Mouse (Mus musculus) liver, adult 2 months (tissue): ENCODE measurements at regions not wholly inside any gene's neighbourhood (a gene's known extent, or its start where the extent isn't known, plus 50 kb on each side); places are given as distances from the start of the nearest gene placed in this dataset.
A peak's percentile ranks its signal among the peaks of the same experiment; 100 is the strongest.

Source experiments
- DNase-seq: peaks from one replicate; pipeline ENCODE4 v3.0.0-alpha.2; 2011; ENCODE audit warnings: low read depth, low spot score; ENCODE audit errors: extremely low read depth
- H3K27ac ChIP-seq: fragments of 200-500 bp; replicated peaks from 2 replicates; pipeline ENCODE4 v1.5.1; 2012; ENCODE audit warnings: low read depth, mild to moderate bottlenecking, control low read depth, inconsistent platforms, low read length; ENCODE audit not compliant: insufficient read depth
- H3K27me3 ChIP-seq: fragments of 200-500 bp; 2 replicates; pipeline ENCODE4 v1.6.1; 2012; ENCODE audit warnings: mild to moderate bottlenecking, moderate library complexity, low read length, inconsistent platforms; ENCODE audit not compliant: control insufficient read depth, insufficient read depth
- H3K36me3 ChIP-seq: fragments of 200-500 bp; 2 replicates; pipeline ENCODE4 v1.6.1; 2012; ENCODE audit warnings: low read length, inconsistent platforms; ENCODE audit not compliant: control insufficient read depth, insufficient read depth
- H3K4me1 ChIP-seq: fragments of 200-500 bp; 2 replicates; pipeline ENCODE4 v1.6.1; 2011; ENCODE audit warnings: low read length; ENCODE audit not compliant: control insufficient read depth, insufficient read depth
- H3K4me3 ChIP-seq: fragments of 200-500 bp; 2 replicates; pipeline ENCODE4 v1.5.1; 2011; ENCODE audit warnings: low read depth, mild to moderate bottlenecking, control low read depth, low read length, moderate library complexity; ENCODE audit not compliant: insufficient read depth
- H3K79me2 ChIP-seq: fragments of 200-500 bp; 2 replicates; pipeline ENCODE4 v1.6.1; 2012; ENCODE audit warnings: inconsistent platforms, mild to moderate bottlenecking, low read length, moderate library complexity; ENCODE audit not compliant: control insufficient read depth, insufficient read depth
- H3K9ac ChIP-seq: fragments of 200-500 bp; 2 replicates; pipeline ENCODE4 v1.6.1; 2012; ENCODE audit warnings: low read depth, mild to moderate bottlenecking, control low read depth, inconsistent platforms, low read length
- CTCF ChIP-seq: fragments of 200-500 bp; IDR thresholded peaks from 2 replicates; pipeline ENCODE4 v1.5.1; 2011; ENCODE audit warnings: low read depth, low read length, control low read depth
- POLR2A ChIP-seq: fragments of 200-500 bp; IDR thresholded peaks from 2 replicates; pipeline ENCODE4 v1.6.1; 2011; ENCODE audit warnings: low read length, control low read depth; ENCODE audit not compliant: insufficient read depth; ENCODE audit errors: extremely low read depth
- WGBS: fragments of 180-500 bp; shearing (Covaris S2); methylation state at CpG from one replicate; pipeline ENCODE4 v1.1.7; 2018; 5-methylcytosine and 5-hydroxymethylcytosine counted together

DNA sequence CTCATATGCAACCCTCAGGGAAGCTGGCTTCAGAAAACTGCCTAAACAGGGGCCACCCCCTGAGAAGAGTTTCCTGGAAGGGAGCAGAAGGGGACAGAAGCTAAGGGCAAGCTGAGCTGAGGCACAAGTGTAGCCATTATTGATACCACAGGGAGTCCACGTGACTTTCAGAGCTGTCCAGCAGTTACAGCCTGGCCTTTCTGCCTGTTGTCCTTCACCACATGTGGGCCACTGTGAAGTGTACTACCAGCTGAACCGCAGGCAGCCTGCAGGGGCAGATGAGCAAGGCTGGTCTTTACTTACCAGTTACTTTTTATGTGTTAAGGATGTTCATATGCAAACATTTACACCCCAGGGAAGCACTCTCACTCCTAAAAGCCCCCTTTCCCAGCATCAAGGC, 85.2 kb upstream of the Ube2e1 start:
- no peaks in the 10 kb centered on the region for H3K79me2 ChIP-seq
- TF ChIP-seq CTCF: no peak
- no peak for TF ChIP-seq POLR2A
- H3K4me3 ChIP-seq: no peak overlapping the region
- no peaks in the 10 kb centered on the region for H3K36me3 ChIP-seq
- DNase-seq: no peak
- WGBS: 36% methylated on average over 2 of the region's 2 CpGs
- no peaks in the 10 kb centered on the region for H3K27me3 ChIP-seq
- H3K9ac ChIP-seq: no peak overlapping the region
- no peak overlapping the region for H3K27ac ChIP-seq
- H3K4me1 ChIP-seq: peaks cover 3% of the 10 kb centered on the region

DNA sequence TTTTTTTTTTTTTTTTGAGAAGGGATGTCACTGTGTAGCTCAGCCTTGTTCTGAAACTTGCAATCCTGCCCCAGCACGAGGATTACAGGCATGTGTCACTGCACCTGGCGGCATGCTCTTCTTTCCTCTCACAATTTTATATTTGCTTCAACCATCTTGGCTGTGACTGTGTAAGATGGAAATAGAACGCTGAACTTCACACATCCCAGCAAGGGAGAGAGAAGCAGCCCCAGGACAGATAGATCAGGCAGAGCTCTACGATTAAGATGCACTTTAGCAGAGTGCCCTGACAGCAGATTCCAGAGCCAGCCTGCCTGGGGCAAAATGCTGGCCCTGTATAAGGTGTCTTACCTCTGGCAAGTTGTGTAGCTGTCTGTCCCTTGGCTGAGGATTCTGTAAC, 84.7 kb upstream of the Ube2e1 start:
- no peaks in the 10 kb centered on the region for H3K27me3 ChIP-seq
- H3K27ac ChIP-seq: no peak overlapping the region
- H3K4me1 ChIP-seq: peaks cover 3% of the 10 kb centered on the region
- no peaks in the 10 kb centered on the region for H3K36me3 ChIP-seq
- no peak for DNase-seq
- no peaks in the 10 kb centered on the region for H3K79me2 ChIP-seq
- TF ChIP-seq POLR2A (no peak), CTCF (no peak)
- 78% methylated on average over 4 of the region's 4 CpGs for WGBS
- no peak overlapping the region for H3K9ac ChIP-seq
- H3K4me3 ChIP-seq: no peak overlapping the region

DNA sequence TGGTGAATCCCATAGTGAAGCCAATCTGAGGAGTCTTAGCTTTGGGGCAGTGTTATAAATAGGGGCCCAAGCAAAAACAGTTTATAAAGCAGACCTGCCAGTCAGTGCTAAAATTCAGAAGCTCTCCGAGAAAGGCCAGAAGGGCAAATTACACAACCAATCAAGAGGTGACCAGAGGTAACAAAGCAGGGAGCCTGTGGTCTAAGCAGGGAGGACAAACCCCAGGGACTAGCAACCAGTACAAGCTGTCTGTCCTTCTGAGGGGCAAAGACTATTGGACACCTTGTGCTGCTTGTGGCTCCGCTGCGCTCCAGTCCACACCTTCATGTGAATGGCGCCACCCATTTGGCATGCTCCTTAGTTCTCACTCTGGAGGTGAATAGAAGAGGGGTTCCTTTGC, 67.3 kb upstream of the Ube2e1 start:
- 43% methylated on average over 4 of the region's 4 CpGs for WGBS
- H3K27ac ChIP-seq: peak overlapping the region; percentile 33
- H3K36me3 ChIP-seq: no peaks in the 10 kb centered on the region
- no peaks in the 10 kb centered on the region for H3K79me2 ChIP-seq
- no peak overlapping the region for H3K4me3 ChIP-seq
- DNase-seq: peak; percentile 91
- peaks cover 8% of the 10 kb centered on the region for H3K4me1 ChIP-seq
- H3K9ac ChIP-seq: no peak overlapping the region
- H3K27me3 ChIP-seq: no peaks in the 10 kb centered on the region
- no peak for TF ChIP-seq CTCF
- TF ChIP-seq POLR2A: no peak

DNA sequence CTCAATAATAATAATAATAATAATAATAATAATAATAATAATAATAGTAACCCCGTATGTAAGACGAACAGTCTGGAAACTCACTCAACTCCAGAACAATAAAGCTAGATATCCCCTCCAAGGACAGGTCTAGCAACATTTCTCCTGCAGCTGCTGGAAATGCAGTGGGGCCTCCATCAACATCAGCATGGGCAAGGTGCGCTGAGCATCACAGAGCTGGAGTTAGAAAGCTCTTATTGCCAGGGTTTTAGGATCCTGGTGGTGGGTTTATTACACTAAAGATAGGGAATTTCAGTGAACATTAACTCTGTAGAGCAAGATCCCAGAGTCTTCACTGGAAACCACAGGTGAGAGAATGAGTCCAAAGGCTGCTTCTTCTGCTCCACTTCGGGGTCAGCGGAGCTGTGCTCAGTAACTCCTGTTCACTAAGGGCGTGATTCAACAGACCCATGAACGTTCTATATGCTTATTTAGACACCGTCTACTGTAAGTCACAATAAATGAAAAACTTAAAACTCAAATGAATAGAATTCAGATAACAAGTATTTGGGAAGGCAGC, 64.6 kb upstream of the Ube2e1 start:
- Histone ChIP-seq H3K4me3 (no peak overlapping the region), H3K9ac (no peak overlapping the region), H3K27me3 (no peaks in the 10 kb centered on the region), H3K4me1 (peaks cover 8% of the 10 kb centered on the region), H3K27ac (no peak overlapping the region), H3K36me3 (no peaks in the 10 kb centered on the region), H3K79me2 (no peaks in the 10 kb centered on the region)
- no peak for TF ChIP-seq POLR2A
- no peak for TF ChIP-seq CTCF
- no peak for DNase-seq
- 92% methylated on average over 8 of the region's 8 CpGs for WGBS

DNA sequence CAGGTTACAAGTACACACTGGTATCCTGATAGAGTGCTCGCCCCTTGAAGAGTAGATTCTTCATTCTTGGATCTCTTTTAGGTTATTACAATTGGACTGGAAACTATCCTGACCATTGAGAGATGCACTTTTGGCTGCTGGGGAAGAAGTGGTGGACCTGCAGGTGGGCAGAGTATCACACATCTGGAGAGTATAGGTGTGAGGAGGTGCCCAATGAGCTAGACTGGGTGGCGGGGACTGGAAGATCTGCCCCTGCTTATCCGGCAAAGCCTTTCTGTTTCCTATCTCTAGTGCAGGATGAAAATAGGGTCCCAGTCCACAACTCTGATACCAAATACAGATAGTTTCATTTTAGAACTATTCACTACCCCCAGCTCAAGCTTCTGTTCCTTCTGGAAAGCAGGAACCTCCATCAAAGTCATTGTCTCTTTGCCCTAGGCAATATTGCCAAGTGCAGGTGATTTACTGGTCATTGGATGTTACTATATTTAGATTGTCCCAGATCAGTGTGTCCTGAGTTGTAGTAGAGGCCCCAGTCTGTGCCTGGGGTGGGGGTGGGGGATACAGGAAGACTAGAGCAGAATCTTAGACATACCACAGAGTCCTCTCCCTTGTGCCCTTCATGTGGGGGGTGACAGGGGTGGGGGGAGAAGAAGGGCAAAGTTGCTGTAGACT, 62.5 kb upstream of the Ube2e1 start:
- Histone ChIP-seq H3K36me3 (no peaks in the 10 kb centered on the region), H3K27ac (no peak overlapping the region), H3K27me3 (no peaks in the 10 kb centered on the region), H3K79me2 (no peaks in the 10 kb centered on the region), H3K9ac (no peak overlapping the region), H3K4me1 (peaks cover 5% of the 10 kb centered on the region), H3K4me3 (no peak overlapping the region)
- WGBS: 95% methylated on average over 3 of the region's 3 CpGs
- no peak for TF ChIP-seq CTCF
- TF ChIP-seq POLR2A: no peak
- no peak for DNase-seq

DNA sequence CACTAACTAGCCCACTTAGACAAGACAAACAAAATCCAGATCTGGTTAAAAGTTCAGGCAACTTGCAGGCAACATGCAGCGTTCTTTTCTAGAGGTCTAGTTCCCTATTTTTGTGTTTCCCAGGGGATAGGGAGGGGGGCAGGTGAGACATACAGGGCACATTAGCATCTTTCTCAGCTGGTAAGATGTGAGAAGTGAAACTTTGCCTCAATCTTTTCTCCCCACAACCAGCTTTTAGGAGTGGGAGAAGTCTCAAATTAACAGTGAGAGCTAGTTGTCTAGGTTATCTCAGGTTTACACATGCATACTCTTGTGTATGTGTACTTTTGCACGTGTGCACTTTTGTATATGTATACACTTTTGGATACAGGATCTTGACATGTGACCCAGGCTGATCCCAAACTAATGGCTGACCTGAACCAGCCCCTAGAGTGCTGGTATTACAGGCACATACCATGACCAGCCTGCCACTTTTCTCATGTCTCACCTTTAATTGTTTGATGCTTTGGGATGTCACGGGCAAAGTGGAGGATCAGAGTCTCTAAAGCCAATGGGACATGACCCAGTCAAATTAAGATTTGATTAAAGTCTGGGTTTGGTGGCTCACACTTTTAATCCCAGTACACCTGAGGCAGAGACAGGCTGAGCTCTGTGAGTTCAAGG, 60.3 kb upstream of the Ube2e1 start:
- TF ChIP-seq CTCF: no peak
- TF ChIP-seq POLR2A: no peak
- 91% methylated on average over 3 of the region's 3 CpGs for WGBS

More for the DNA sequence above, 60.3 kb upstream of the Ube2e1 start:
- no peak overlapping the region for H3K9ac ChIP-seq
- DNase-seq: no peak
- H3K27me3 ChIP-seq: no peaks in the 10 kb centered on the region
- H3K4me1 ChIP-seq: no peaks in the 10 kb centered on the region
- H3K4me3 ChIP-seq: no peak overlapping the region
- no peaks in the 10 kb centered on the region for H3K79me2 ChIP-seq
- no peaks in the 10 kb centered on the region for H3K36me3 ChIP-seq
- no peak overlapping the region for H3K27ac ChIP-seq
